Mouse (Mus musculus) thymus, adult 2 months (tissue): ENCODE data around the gene Pim1.

ENCODE experiments used
- CTCF ChIP-seq: fragments of 200-500 bp; IDR thresholded peaks from 2 replicates; pipeline ENCODE4 v1.5.1; 2012; ENCODE audit warnings: mild to moderate bottlenecking, control low read depth, low read length, moderate library complexity, borderline replicate concordance; ENCODE audit not compliant: control insufficient read depth, poor library complexity, insufficient read depth; ENCODE audit errors: extremely low read depth
- POLR2A ChIP-seq: fragments of 200-500 bp; IDR thresholded peaks from 2 replicates; pipeline ENCODE4 v1.6.1; 2012; ENCODE audit warnings: mild to moderate bottlenecking, low read length, control low read depth, moderate library complexity; ENCODE audit not compliant: control insufficient read depth, poor library complexity, insufficient read depth; ENCODE audit errors: extremely low read depth

GRCm38 (mm10) chr17:29508927-29509608 lies 18.5 kb downstream of the Pim1 start:
- TF ChIP-seq POLR2A (no peak), CTCF (no peak)
